Mouse (Mus musculus): ENCODE measurements around the gene Deup1. TPM values are rescaled to one million over a fixed set of nuclear protein-coding genes. Genes with fewer than 3 reads are reported as not detected.

Deup1 gene
- not detected in 2 replicates for polyA plus RNA-seq (2012; rRNA removed; ENCODE audit: low replicate concordance)

DNA sequence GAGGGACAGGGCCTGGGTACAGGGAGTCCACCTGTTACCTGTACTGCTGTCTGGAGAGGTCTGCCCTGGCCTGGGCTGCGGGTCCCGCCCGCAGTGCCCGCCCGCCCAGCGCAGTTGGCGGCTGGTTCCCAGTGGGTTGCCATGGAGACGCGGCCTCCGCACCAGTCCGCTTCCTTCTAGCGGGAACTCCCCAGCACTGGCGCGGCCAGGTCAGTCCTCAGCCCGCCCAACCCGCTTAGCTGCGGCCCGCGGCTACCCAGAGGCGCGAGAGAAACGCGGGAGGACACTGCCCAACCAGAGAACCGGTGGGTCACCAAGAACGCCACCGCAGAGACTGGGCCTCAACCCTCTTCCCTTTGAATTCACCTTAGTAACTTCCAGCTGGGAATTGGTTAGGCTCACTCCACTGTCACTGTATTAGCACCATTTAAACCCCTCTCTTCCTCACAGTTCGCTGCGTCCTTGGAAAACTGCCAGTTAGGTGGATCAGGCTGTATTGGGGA lies at the start of gene Deup1:
Gene Deup1, minus strand, starts transcription at position 149 of the 503 bp plus-strand sequence.

Other genes starting within 250 kb of the Deup1 start
- 4.3 and 9.7 TPM in 2 replicates for gene Smco4, start 134.5 kb downstream of the Deup1 start, polyA plus RNA-seq (2012; rRNA removed; ENCODE audit: low replicate concordance)
- 0.14 and 0.43 TPM in 2 replicates for gene Slc36a4, start 81.8 kb upstream of the Deup1 start, polyA plus RNA-seq (2012; rRNA removed; ENCODE audit: low replicate concordance)
- gene Mtnr1b, start 246.6 kb upstream of the Deup1 start, polyA plus RNA-seq (2012; rRNA removed; ENCODE audit: low replicate concordance), result not detected in 2 replicates